Mouse (Mus musculus) brain, embryonic 14.5 days (tissue): ENCODE measurements around the gene Tmem246.

Source experiments
- CTCF ChIP-seq: fragments of 200-500 bp; IDR thresholded peaks from 2 replicates; pipeline ENCODE4 v1.5.1; 2012; ENCODE audit warnings: inconsistent platforms, mild to moderate bottlenecking, moderate library complexity, borderline replicate concordance; ENCODE audit not compliant: insufficient read depth, insufficient read length; ENCODE audit errors: extremely low read depth
- POLR2A ChIP-seq: fragments of 200-500 bp; IDR thresholded peaks from 2 replicates; pipeline ENCODE4 v1.6.1; 2012; ENCODE audit warnings: mild to moderate bottlenecking, inconsistent platforms, borderline replicate concordance; ENCODE audit not compliant: poor library complexity, insufficient read depth, insufficient read length, severe bottlenecking; ENCODE audit errors: extremely low read depth

DNA sequence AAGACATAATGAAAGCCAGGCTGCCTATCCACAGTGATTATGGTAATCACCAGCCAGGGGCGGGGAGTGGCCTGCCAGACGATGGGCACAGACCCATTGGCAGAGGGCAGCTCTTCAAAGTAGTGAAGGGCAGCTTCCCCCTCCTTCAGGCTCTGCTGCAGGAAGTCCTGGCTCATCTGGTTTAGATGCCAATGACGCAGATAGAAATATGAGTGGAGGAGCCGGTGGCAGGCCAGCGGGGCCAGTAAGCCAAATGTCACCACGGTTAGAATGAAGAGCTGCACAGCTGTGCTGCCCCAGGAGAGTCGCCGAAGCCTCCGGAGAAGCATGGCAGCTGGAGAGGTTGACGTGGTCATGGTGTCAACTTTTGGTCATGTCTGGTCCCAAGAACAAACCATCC, 10.9 kb downstream of the Tmem246 start:
- TF ChIP-seq CTCF, result no peak
- TF ChIP-seq POLR2A, result no peak
